Mouse (Mus musculus) thymus, postnatal 25 days (tissue): ENCODE results near the gene Hoxb3.

Experiments
- DNase-seq: peaks from one replicate; pipeline ENCODE4 v3.0.0; 2022

Gene Hoxb3

GRCm38 (mm10) chr11:96344061-96344877 lies 21.1 kb downstream of the Hoxb3 start:
- no peak for DNase-seq

- no peak for DNase-seq
Observed at GRCm38 (mm10) chr11:96344878-96345159, 21.7 kb downstream of the Hoxb3 start.

GRCm38 (mm10) chr11:96345220-96345892 lies 22.2 kb downstream of the Hoxb3 start:
- DNase-seq: no peak

GRCm38 (mm10) chr11:96345893-96346806 lies 23.0 kb downstream of the Hoxb3 start:
- no peak for DNase-seq

- DNase-seq: no peak
Observed at GRCm38 (mm10) chr11:96346916-96347520, 23.9 kb downstream of the Hoxb3 start.

- no peak for DNase-seq
Observed at GRCm38 (mm10) chr11:96347717-96348116, 24.6 kb downstream of the Hoxb3 start.

GRCm38 (mm10) chr11:96348141-96348928 lies 25.2 kb downstream of the Hoxb3 start:
- no peak for DNase-seq

- DNase-seq: no peak
Observed at GRCm38 (mm10) chr11:96348988-96349387, 25.9 kb downstream of the Hoxb3 start.

GRCm38 (mm10) chr11:96349491-96350340 lies 26.6 kb downstream of the Hoxb3 start:
- no peak for DNase-seq

GRCm38 (mm10) chr11:96350341-96350624 lies 27.2 kb downstream of the Hoxb3 start, which contains the start of gene Hoxb2:
Gene Hoxb2, plus strand, starts transcription at chr11:96350525.
- no peak for DNase-seq

- DNase-seq: no peak
Observed at GRCm38 (mm10) chr11:96350791-96351190, 27.7 kb downstream of the Hoxb3 start.

GRCm38 (mm10) chr11:96351312-96351711 lies 28.2 kb downstream of the Hoxb3 start:
- no peak for DNase-seq

- DNase-seq: no peak
Observed at GRCm38 (mm10) chr11:96351831-96352230, 28.7 kb downstream of the Hoxb3 start.

GRCm38 (mm10) chr11:96352691-96353521 lies 29.8 kb downstream of the Hoxb3 start:
- no peak for DNase-seq

GRCm38 (mm10) chr11:96353522-96353841 lies 30.4 kb downstream of the Hoxb3 start:
- no peak for DNase-seq

GRCm38 (mm10) chr11:96353939-96354338 lies 30.8 kb downstream of the Hoxb3 start:
- no peak for DNase-seq

- no peak for DNase-seq
Observed at GRCm38 (mm10) chr11:96354376-96354775, 31.2 kb downstream of the Hoxb3 start.

- no peak for DNase-seq
Observed at GRCm38 (mm10) chr11:96354801-96355311, 31.7 kb downstream of the Hoxb3 start.

GRCm38 (mm10) chr11:96363807-96364206 lies 40.7 kb downstream of the Hoxb3 start:
- no peak for DNase-seq

- DNase-seq: no peak
Observed at GRCm38 (mm10) chr11:96365441-96366091, 42.4 kb downstream of the Hoxb3 start, which contains the start of gene Hoxb1. Gene Hoxb1, plus strand, starts transcription at chr11:96365752.
